Mouse (Mus musculus) neural tube, embryonic 11.5 days (tissue): ENCODE results near the gene Nup98. TPM values are rescaled to one million over a fixed set of nuclear protein-coding genes. Genes with fewer than 3 reads are reported as not detected.
A peak's percentile ranks its signal among the peaks of the same experiment; 100 is the strongest.

Source experiments
- ATAC-seq: fragments of 200-750 bp; cut with Nextera tagmentation; 2 replicates; pipeline ENCODE4 v1.8.0; 2017; ENCODE audit warnings: moderate number of reproducible peaks, mild to moderate bottlenecking, moderate TSS enrichment, moderate library complexity; ENCODE audit not compliant: insufficient read depth, low FRiP score, low TSS enrichment
- DNase-seq: peaks from one replicate; pipeline ENCODE4 v3.0.0-alpha.2; 2015; ENCODE audit warnings: low spot score
- H3K27ac ChIP-seq: fragments of 300-500 bp; sonication (generic); 2 replicates; pipeline ENCODE4 v1.5.1; 2014; ENCODE audit warnings: low read depth, mild to moderate bottlenecking, low read length
- H3K27me3 ChIP-seq: fragments of 300-500 bp; sonication (generic); 2 replicates; pipeline ENCODE4 v1.6.1; 2014; ENCODE audit warnings: mild to moderate bottlenecking, low read length, mixed read lengths; ENCODE audit not compliant: control insufficient read depth, insufficient read depth
- H3K36me3 ChIP-seq: fragments of 300-500 bp; sonication (generic); 2 replicates; pipeline ENCODE4 v1.6.1; 2014; ENCODE audit warnings: mild to moderate bottlenecking, low read length, moderate library complexity, mixed read lengths; ENCODE audit not compliant: control insufficient read depth, insufficient read depth
- H3K4me1 ChIP-seq: fragments of 300-500 bp; sonication (generic); 2 replicates; pipeline ENCODE4 v1.6.1; 2014; ENCODE audit warnings: low read length, mixed read lengths; ENCODE audit not compliant: control insufficient read depth, insufficient read depth
- H3K4me2 ChIP-seq: fragments of 300-500 bp; sonication (generic); 2 replicates; pipeline ENCODE4 v1.6.1; 2014; ENCODE audit warnings: low read depth, mild to moderate bottlenecking, moderate library complexity
- H3K4me3 ChIP-seq: fragments of 300-500 bp; sonication (generic); 2 replicates; pipeline ENCODE4 v1.5.1; 2014; ENCODE audit warnings: low read depth, low read length
- H3K9ac ChIP-seq: fragments of 300-500 bp; sonication (generic); 2 replicates; pipeline ENCODE4 v1.6.1; 2014; ENCODE audit warnings: mild to moderate bottlenecking, low read length
- H3K9me3 ChIP-seq: fragments of 300-500 bp; sonication (generic); 2 replicates; pipeline ENCODE4 v1.6.1; 2016; ENCODE audit warnings: low read length; ENCODE audit not compliant: control insufficient read depth
- WGBS: fragments of 180-500 bp; shearing (Covaris S2); extraction: QIAGEN DNeasy Blood & Tissue Kit; methylation state at CpG from one replicate; pipeline ENCODE4 v1.1.7; 2014; 5-methylcytosine and 5-hydroxymethylcytosine counted together
- polyA plus RNA-seq: library from polyadenylated mRNA; unstranded; fragments of >200 nt; fragmentation: Nextera tagmentation; extraction: Ambion mirVana; gene quantifications from 2 replicates; pipeline ENCODE4 v1.2.1, GENCODE M21; 2014

Nup98 gene
- polyA plus RNA-seq: 44.5 and 45.9 TPM in 2 replicates

GRCm38 (mm10) chr7:102209756-102210721, at the start of gene Nup98, which contains the start of gene Pgap2:
Nup98 (minus strand) TSS chr7:102210176.
Pgap2 (plus strand) TSS chr7:102210208.
- peaks cover 9% of the 10 kb centered on the region; the same call in 1 of the 2 replicates for H3K4me1 ChIP-seq
- peak within 1 kb of the TSS; percentile 60 for H3K4me2 ChIP-seq
- WGBS: under 1% methylated on average over 71 of the region's 87 CpGs
- peak within 1 kb of the TSS; percentile 79 for H3K9ac ChIP-seq
- ATAC-seq (peak; percentile 99), DNase-seq (peak; percentile 99)
- peak within 1 kb of the TSS; percentile 91 for H3K4me3 ChIP-seq
- H3K27ac ChIP-seq: peak within 1 kb of the TSS; percentile 82
- H3K27me3 ChIP-seq: no peaks in the 10 kb centered on the region
- H3K36me3 ChIP-seq: no peaks in the 10 kb centered on the region
- H3K9me3 ChIP-seq: no peaks in the 10 kb centered on the region

DNA sequence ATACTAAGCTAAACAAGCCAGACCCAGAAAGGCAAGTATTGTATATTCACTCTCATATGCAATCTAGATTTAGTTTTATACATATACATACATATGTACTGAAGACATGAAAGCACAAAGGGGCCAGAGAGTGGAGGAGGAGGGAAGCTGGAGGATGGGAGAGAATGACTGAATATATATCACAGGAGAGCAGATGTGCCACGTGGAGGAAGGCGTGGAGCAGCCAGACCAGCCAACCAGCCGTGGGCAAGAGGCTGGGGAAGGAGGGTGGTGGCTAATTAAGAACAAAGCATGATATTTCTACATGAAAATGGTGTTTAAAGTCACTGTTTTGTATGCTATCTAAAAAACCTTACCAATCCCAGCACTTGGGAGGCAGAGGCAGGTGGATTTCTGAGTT, 48.8 kb upstream of the Nup98 start:
- no peaks in the 10 kb centered on the region for H3K36me3 ChIP-seq
- no peaks in the 10 kb centered on the region for H3K27me3 ChIP-seq
- H3K27ac ChIP-seq: no peak overlapping the region
- ATAC-seq: no peak
- no peak for DNase-seq
- no peaks in the 10 kb centered on the region for H3K4me1 ChIP-seq
- H3K4me2 ChIP-seq: no peak overlapping the region
- H3K9me3 ChIP-seq: no peaks in the 10 kb centered on the region
- no peak overlapping the region for H3K4me3 ChIP-seq
- no peak overlapping the region for H3K9ac ChIP-seq
- WGBS: 68% methylated on average over 3 of the region's 3 CpGs

- Histone ChIP-seq H3K27me3 (no peaks in the 10 kb centered on the region), H3K9me3 (no peaks in the 10 kb centered on the region), H3K27ac (no peak overlapping the region), H3K36me3 (no peaks in the 10 kb centered on the region), H3K4me1 (no peaks in the 10 kb centered on the region), H3K4me3 (no peak overlapping the region), H3K9ac (no peak overlapping the region), H3K4me2 (no peak overlapping the region)
- WGBS: 21% methylated on average over 4 of the region's 4 CpGs
- DNase-seq (peak; percentile 80), ATAC-seq (peak; percentile 45)
Measured at GRCm38 (mm10) chr7:102258189-102258588, 48.2 kb upstream of the Nup98 start.

GRCm38 (mm10) chr7:102256636-102257035, 46.7 kb upstream of the Nup98 start:
- ATAC-seq (no peak), DNase-seq (no peak)
- 85% methylated on average over 3 of the region's 3 CpGs for WGBS
- Histone ChIP-seq H3K27ac (no peak overlapping the region), H3K9me3 (no peaks in the 10 kb centered on the region), H3K4me1 (no peaks in the 10 kb centered on the region), H3K4me3 (no peak overlapping the region), H3K36me3 (no peaks in the 10 kb centered on the region), H3K4me2 (no peak overlapping the region), H3K27me3 (no peaks in the 10 kb centered on the region), H3K9ac (no peak overlapping the region)

DNA sequence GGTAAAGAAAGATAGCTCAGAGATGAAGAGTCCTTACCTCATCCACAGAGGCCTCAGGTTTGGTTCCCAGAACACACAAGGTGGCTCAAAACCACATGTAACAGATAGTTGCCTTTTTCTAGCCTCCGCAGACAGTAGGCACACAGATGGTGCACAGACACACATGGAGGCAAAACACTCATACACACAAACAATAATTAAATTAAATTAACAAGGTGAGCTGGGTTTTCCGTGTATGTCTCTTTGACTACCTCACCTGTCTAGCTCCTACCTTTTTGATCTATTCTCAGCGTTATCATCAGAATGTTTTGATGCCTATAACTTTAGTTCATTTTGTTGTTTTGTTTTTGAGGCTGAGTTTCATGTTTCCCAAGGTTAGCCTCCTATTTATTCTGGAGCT, 46.0 kb upstream of the Nup98 start, which contains the start of gene Rhog:
TSS of gene Rhog (minus strand) at position 101 of the 400 bp plus-strand sequence.
- Histone ChIP-seq H3K9me3 (no peaks in the 10 kb centered on the region), H3K9ac (no peak within 1 kb of the TSS), H3K36me3 (no peaks in the 10 kb centered on the region), H3K4me2 (no peak within 1 kb of the TSS), H3K27ac (no peak within 1 kb of the TSS), H3K4me3 (no peak within 1 kb of the TSS), H3K27me3 (no peaks in the 10 kb centered on the region), H3K4me1 (no peaks in the 10 kb centered on the region)
- DNase-seq: no peak
- 86% methylated on average over 3 of the region's 3 CpGs for WGBS
- no peak for ATAC-seq

DNA sequence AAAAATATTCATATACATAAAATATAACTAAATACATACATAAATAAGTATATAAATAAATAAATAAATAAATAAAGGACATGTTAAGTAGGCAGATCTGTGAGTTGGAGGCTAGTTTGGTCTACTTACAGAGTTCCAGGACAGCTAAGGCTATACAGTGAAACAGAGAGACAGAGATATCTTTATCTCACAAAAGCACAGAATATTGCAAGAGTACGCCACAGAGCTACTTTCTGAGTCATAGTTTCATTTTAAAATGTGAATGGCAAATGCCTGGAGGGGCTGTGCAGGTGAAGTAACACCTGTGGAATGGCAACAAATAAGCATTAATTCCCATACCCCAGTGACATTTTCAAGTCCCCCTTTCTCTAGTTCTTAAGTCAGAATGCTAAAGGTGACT, 43.7 kb upstream of the Nup98 start:
- Histone ChIP-seq H3K36me3 (no peaks in the 10 kb centered on the region), H3K27me3 (no peaks in the 10 kb centered on the region), H3K4me1 (peaks cover 6% of the 10 kb centered on the region; the same call in 1 of the 2 replicates), H3K9me3 (no peaks in the 10 kb centered on the region), H3K9ac (no peak overlapping the region), H3K4me2 (no peak overlapping the region), H3K4me3 (no peak overlapping the region), H3K27ac (no peak overlapping the region)
- no peak for ATAC-seq
- DNase-seq: no peak
- 80% methylated on average over 1 of the region's 1 CpGs for WGBS

GRCm38 (mm10) chr7:102250631-102251214, 40.7 kb upstream of the Nup98 start:
- Histone ChIP-seq H3K36me3 (no peaks in the 10 kb centered on the region), H3K27me3 (no peaks in the 10 kb centered on the region), H3K4me1 (peaks cover 21% of the 10 kb centered on the region), H3K4me3 (peak overlapping the region; percentile 70), H3K9ac (peak overlapping the region; percentile 91), H3K4me2 (peak overlapping the region; percentile 78), H3K27ac (peak overlapping the region; percentile 84), H3K9me3 (no peaks in the 10 kb centered on the region)
- DNase-seq: peak; percentile 89
- ATAC-seq: peak; percentile 80
- WGBS: under 1% methylated on average over 24 of the region's 33 CpGs

- DNase-seq (peak; percentile 80), ATAC-seq (peak; percentile 76)
- WGBS: 1% methylated on average over 41 of the region's 49 CpGs
- peak overlapping the region; percentile 91 for H3K9ac ChIP-seq
- H3K4me2 ChIP-seq: peak overlapping the region; percentile 78
- no peaks in the 10 kb centered on the region for H3K27me3 ChIP-seq
- H3K36me3 ChIP-seq: no peaks in the 10 kb centered on the region; the same call in 1 of the 2 replicates
- H3K27ac ChIP-seq: peak overlapping the region; percentile 84
- peaks cover 21% of the 10 kb centered on the region for H3K4me1 ChIP-seq
- no peaks in the 10 kb centered on the region for H3K9me3 ChIP-seq
- peak overlapping the region; percentile 70 for H3K4me3 ChIP-seq
Measured at GRCm38 (mm10) chr7:102249896-102250630, 40.1 kb upstream of the Nup98 start.
